Mouse (Mus musculus) heart, postnatal 14 days (tissue): ENCODE measurements around the gene Btrc. TPM values are rescaled to one million over a fixed set of nuclear protein-coding genes. Genes with fewer than 3 reads are reported as not detected.

Experiments
- DNase-seq, 2 experiments: peaks; one replicate each; pipeline ENCODE4 v3.0.0; 2021 to 2022
- intact Hi-C: fragments of 180-260 bp; cut with DNase I; formaldehyde crosslinking; loops from one replicate; pipeline ENCODE4 v1.15.1; 2025
- total RNA-seq, 2 experiments: library from RNA; stranded (reverse); gene quantifications; 2 replicates each; pipeline ENCODE4 v1.2.3; 2021

The Btrc gene
- total RNA-seq, 2 experiments from 2014 or later = 20.1 to 20.8 TPM

GRCm38 (mm10) chr19:45554136-45554535 is 190.6 kb downstream of the Btrc start:
- intact Hi-C loops = no loop called here
- no peak for DNase-seq

- peak; percentile 79 to 89 for DNase-seq
- intact Hi-C loops = no loop called here
Measured at GRCm38 (mm10) chr19:45560153-45560890, 196.8 kb downstream of the Btrc start, which contains the start of the genes Poll and Gm17018. Gene Poll, minus strand, starts transcription at chr19:45560531. Gene Gm17018, plus strand, starts transcription at chr19:45560615.

DNA sequence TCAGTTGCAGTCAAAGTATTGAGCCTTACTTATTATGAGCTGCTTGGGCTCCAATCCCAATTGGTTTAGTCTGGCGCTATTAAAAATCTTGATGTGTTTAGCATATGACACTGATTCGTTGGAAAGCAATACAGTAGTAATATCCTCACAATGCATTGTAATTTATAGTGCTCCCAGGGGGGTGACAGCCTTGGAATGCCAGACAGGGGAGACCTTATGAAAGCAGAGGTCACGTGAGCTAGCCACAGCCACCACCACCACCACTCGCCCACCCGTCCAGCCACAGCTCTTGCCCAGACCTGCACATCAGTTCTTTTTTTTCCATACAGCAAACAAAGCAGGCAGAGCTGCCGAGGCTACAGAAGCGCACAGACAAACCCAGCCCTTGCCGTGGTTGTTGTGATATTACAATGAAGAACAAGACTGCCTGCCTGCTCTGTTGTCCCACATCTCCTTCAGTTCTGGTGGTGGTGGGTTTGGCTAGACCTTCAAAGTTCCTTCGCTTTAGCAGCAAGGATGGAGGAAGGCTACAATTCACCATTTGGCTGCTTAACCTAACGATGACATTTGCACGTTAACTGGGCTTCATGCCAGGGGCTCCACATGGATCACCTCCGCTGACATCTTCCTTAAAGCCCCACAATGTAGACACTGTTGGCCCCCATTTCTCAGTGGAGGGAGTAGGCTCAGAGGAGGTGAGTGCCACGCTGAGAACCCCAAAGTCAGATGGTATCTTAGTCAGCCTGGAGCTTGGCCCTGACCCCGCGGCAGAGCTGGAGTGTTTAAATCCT is 202.6 kb downstream of the Btrc start:
- intact Hi-C loops = no loop called here
- DNase-seq = no peak

- DNase-seq = no peak
- intact Hi-C loops = no loop called here
Measured at GRCm38 (mm10) chr19:45567367-45567766, 203.8 kb downstream of the Btrc start.

GRCm38 (mm10) chr19:45573033-45573432 is 209.5 kb downstream of the Btrc start:
- intact Hi-C loops = loop anchor here (5.0 kb wide), 1 partner anchor 89 kb away; the partner anchor contains the start of gene Fbxw4
- no peak for DNase-seq

GRCm38 (mm10) chr19:45573861-45574267 is 210.3 kb downstream of the Btrc start:
- intact Hi-C loops = loop anchor here (1.0 to 5.0 kb wide), 2 partner anchors 88 to 172 kb away; partner anchors contain the start of gene Fbxw4
- DNase-seq = peak; percentile 79 to 85

DNA sequence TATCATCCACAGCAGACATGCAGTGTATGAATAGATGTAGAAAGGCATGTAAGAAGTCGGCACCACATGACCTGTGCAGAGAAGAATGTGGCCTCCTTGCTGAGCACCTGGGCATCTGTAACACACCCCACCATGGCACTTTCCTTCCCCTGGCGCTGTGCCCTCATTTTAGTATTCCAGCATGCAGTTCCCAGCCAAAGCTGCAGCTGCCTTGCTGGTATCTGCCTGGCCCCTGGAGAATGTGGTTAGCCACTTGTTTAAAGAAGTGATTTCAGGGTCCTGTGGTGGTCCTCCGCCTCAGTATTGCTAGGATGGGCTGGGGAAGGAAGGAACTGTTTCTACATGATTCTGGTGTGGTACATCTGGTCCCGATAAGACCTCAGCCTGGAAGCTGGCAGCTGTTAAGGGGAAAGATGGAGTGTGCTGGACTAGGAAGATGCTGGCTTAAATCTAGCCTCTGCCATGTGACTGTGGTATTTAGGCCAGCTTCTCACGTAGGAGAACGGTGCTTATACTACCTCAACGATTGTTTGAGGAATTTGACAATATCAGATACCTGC is 210.9 kb downstream of the Btrc start:
- no peak for DNase-seq
- intact Hi-C loops = loop anchor here (1.0 to 5.0 kb wide), 2 partner anchors 88 to 172 kb away; partner anchors contain the start of gene Fbxw4

DNA sequence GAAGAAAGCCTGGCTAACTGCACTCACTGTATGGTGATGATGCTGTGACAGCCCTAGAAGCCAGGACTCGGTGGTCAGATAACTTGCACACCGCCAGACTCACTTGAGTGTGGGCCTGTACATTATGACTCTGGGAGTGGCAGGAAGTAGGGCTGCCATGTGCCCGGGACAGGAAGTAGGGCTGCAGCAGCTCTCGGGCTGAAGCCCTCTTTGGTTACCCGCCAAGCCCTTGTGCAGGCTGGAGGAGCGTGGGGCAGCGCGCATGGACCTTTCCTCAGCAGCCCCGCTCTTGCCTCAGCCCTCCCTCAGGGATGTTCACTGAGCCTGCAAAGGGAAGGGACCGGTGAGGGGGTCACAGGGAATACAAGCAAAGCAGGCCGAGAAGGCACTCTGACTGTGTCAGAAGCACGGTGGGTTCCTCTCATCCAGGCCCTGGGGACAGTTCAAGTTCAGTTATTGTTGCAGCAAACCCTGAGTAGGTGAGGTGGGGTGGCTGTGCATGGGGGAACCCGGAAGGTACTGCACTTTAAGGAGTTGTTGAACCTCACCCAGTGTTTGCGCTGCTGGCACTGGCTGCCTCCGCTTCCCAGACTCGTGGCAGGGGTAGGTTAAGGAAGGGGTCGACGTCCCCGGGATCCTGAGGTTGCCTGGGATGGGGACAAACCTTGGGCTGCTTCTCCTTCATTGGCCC is 211.6 kb downstream of the Btrc start:
- no peak for DNase-seq
- intact Hi-C loops = loop anchor here (1.0 to 5.0 kb wide), 2 partner anchors 87 to 171 kb away; partner anchors contain the start of gene Fbxw4

DNA sequence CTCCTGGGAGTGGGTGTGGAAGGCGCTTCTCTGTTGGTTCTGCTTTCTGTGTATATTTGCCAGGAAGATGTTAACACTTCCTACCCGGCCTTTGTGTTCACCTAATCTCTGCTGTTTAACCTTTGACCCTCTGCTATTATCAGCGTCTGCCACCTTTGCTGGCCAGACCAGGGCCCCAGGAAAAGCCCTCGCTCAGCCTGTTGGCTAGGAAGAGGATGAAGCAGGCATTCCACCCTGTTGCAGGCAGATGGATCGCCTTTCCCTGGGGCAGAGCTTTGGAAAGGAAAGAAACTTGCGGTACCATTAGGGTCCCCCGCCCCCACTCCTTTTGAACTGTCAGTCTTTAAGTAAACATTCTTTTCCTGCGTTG is 212.1 kb downstream of the Btrc start:
- intact Hi-C loops = no loop called here
- DNase-seq = no peak

DNA sequence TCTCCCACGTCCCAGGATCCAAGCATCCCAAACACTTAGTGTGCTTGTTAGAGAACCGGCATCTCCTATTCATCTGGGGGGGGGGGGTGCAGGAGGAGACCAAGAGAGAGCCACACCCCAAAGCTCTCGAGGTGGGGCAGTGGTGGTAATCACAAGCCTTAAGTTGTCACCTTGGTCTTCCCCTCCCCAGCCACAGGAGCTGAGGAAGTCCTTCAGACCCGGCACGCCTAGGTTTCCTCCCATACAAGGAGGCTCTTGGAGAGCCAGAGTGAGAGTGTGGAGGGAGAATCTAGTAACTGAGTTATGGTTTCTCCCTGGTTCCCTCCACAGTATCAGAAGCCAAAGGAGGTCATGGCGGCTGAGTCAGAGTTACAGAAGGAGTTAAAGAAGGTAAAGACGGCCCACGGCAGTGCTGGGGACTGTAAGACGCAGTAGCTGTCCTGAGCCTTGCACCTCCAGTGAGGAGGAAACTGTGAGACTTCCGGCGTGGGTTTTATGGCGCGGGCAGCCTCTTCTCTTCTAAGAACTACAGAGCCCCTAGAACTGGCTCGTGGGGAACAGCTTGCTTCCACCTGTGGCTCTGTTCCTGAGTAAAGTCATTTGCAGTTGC is 213.7 kb downstream of the Btrc start:
- intact Hi-C loops = no loop called here
- no peak for DNase-seq

GRCm38 (mm10) chr19:45578976-45579375 is 215.4 kb downstream of the Btrc start:
- intact Hi-C loops = no loop called here
- peak; percentile 41 to 46 for DNase-seq

GRCm38 (mm10) chr19:45579416-45579815 is 215.9 kb downstream of the Btrc start:
- intact Hi-C loops = no loop called here
- DNase-seq = no peak

Other genes starting within 250 kb of the Btrc start
- gene Tlx1, start 213.1 kb upstream of the Btrc start, total RNA-seq = under 1 TPM; 0.22 to 0.27 TPM
- not detected for gene Lbx1, start 127.9 kb upstream of the Btrc start, total RNA-seq
- 1 to 10 TPM; 8.6 to 8.7 TPM for gene Poll, start 196.8 kb downstream of the Btrc start, total RNA-seq
- gene Gm17018, start 196.9 kb downstream of the Btrc start, total RNA-seq = 10 to 100 TPM; 17.1 to 20.0 TPM